Mouse (Mus musculus) heart, postnatal 10 days (tissue): ENCODE measurements around the gene Orai1. TPM values are rescaled to one million over a fixed set of nuclear protein-coding genes. Genes with fewer than 3 reads are reported as not detected.
"Not testable (repeated sequence)": the region's sequence is repeated elsewhere in the genome, so short reads cannot be mapped to it uniquely, and the experiment has no call there.

Experiments used
- DNase-seq, 2 experiments: peaks; one replicate each; pipeline ENCODE4 v3.0.0; 2021
- intact Hi-C: fragments of 180-260 bp; cut with DNase I; formaldehyde crosslinking; loops from one replicate; pipeline ENCODE4 v1.15.1; 2025
- total RNA-seq, 2 experiments: library from RNA; stranded (reverse); gene quantifications; 2 replicates each; pipeline ENCODE4 v1.2.3; 2021

The Orai1 gene
- total RNA-seq, 2 experiments from 2014 or later = 18.7 to 20.2 TPM

- peak; percentile 53 to 60 for DNase-seq
- intact Hi-C loops = no loop called here
Measured at GRCm38 (mm10) chr5:123060706-123061401, 46.0 kb downstream of the Orai1 start.

- DNase-seq, intact Hi-C loops: not testable (repeated sequence)
Measured at GRCm38 (mm10) chr5:123061402-123061749, 46.5 kb downstream of the Orai1 start.

DNA sequence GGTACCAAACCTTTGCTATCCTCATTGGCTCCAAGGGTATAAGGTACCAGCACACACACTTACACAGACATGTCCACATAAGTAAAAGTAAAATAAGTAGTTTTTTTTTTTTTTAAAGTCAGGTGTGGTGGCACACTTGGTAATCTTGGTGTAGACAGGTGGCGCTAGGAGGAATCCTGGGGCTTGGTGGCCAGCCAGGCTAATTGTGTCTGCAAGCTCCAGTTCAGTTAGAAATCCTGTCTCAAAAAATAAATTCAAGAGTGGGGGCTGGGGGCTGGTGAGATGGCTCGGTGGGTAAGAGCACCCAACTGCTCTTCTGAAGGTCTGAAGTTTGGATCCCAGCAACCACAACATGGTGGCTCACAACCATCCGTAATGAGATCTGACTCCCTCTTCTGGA is 48.3 kb downstream of the Orai1 start:
- intact Hi-C loops = no loop called here
- DNase-seq = no peak

GRCm38 (mm10) chr5:123064207-123064606 is 49.3 kb downstream of the Orai1 start:
- intact Hi-C loops = loop anchor here (1.0 kb wide), 3 partner anchors 69 to 107 kb away; no protein-coding TSS in a partner anchor
- DNase-seq = peak; percentile 77 to 85

DNA sequence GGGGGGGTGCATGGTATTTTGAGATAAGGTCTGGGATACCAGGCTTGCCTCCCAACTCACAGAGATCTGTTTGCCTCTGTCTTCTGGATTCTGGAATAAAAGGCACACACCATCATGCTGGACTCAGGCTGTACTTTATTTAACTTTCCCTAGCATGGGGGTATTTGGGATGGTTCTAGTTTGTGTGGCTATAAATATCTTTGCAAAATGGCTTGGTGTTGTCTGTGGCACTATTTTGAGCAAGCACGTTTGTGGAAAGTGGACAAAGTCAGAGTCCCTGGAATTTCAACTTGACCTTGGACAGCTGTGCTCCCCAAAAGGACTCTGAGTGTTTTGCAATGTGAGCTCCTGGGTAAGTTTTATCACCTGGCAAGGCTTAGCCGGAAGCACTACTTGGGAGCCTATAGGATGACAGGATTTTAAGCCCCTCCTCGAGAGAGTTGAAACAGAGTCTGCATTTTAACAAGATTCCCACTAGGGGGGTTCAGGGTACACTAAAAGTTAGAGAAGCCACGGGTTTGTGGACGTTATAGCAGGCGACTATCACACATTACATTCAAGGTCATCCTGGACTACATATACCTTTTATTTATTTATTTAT is 52.6 kb downstream of the Orai1 start:
- intact Hi-C loops = no loop called here
- peak; percentile 71 to 74 for DNase-seq

DNA sequence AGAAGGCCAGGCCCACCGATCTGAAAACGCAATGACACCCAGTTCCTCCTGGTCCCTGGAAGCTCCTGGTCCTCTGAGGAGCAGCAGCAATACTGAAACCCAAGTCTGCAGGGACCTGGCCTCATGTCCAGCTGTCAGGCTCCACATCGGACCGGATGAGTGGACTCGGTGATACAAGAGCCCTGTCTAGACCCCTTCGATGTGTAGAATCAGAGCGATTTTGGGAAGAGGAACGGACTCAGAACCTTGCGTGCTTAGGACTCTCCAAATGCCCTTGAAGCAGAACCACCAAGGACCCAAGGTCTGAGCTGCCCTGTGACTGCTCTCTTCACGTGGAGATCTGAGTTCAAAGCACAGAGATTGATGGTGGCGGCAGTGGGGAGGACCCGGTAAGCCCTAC is 53.2 kb downstream of the Orai1 start, which contains the start of gene Tmem120b:
Gene Tmem120b (plus strand): TSS at position 301 of the 400 bp plus-strand sequence.
- DNase-seq = no peak
- intact Hi-C loops = no loop called here

DNA sequence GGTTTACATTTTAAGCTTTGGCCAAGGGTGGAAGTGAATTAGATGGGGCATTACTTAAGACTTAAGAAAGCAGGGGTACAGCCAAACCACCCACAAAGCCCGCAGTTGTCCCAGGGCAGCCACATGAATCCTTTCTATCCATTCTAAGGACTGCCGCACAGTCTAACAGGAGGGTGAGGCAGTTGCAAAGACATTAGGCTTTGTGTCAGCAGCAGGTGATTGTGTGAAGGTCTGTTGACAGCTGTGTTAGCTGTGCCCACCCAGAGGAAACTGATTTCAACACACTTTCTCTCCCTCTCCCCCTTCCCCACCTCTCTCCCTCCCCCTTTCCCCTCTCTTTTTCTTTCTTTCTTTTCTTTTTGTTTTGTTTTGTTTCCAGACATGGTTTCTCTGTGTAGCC is 53.8 kb downstream of the Orai1 start:
- no peak for DNase-seq
- intact Hi-C loops = no loop called here

GRCm38 (mm10) chr5:123075576-123076418 is 60.9 kb downstream of the Orai1 start:
- DNase-seq = peak; percentile 94 to 95
- intact Hi-C loops = no loop called here

- peak; percentile 39 to 41 for DNase-seq
- intact Hi-C loops = no loop called here
Measured at GRCm38 (mm10) chr5:123076419-123077281, 61.8 kb downstream of the Orai1 start.

- DNase-seq = no peak
- intact Hi-C loops = no loop called here
Measured at GRCm38 (mm10) chr5:123079568-123079967, 64.7 kb downstream of the Orai1 start.

DNA sequence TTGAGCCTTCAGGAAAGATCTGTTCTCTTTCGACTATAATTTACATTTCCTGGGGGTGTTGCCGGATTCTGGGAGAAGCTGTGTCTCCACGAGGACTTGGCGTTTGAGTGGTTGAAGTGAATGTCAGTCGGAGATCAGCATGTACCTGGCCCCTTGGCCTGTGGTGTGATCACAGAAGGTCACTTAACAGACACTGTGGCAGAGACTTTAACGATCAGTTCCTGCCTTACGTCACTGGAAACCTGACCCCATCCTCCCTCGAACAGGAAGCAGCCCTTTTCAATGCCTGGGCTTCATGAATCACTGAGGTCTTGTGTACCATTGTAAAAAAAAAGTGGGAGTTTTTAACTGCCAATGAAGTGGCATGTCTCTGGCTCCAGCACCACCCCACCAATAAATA is 65.2 kb downstream of the Orai1 start:
- intact Hi-C loops = no loop called here
- no peak for DNase-seq

Other genes starting within 250 kb of the Orai1 start
- gene Camkk2, start 235.7 kb upstream of the Orai1 start, total RNA-seq = 10 to 100 TPM; 15.6 to 16.5 TPM
- gene Anapc5, start 193.7 kb upstream of the Orai1 start, total RNA-seq = 100 to 1,000 TPM; 215 to 217 TPM
- 10 to 100 TPM; 26.8 to 32.9 TPM for gene Rnf34, start 165.0 kb upstream of the Orai1 start, total RNA-seq
- 10 to 100 TPM; 23.1 to 23.3 TPM for gene Kdm2b, start 25.3 kb upstream of the Orai1 start, total RNA-seq
- gene Morn3, start 31.9 kb downstream of the Orai1 start, total RNA-seq = not detected
- 10 to 100 TPM; 11.1 to 11.7 TPM for gene Tmem120b, start 53.3 kb downstream of the Orai1 start, total RNA-seq
- gene Rhof, start 117.6 kb downstream of the Orai1 start, total RNA-seq = under 1 TPM; 0.64 to 0.77 TPM
- 10 to 100 TPM; 19.6 to 22.1 TPM for gene Setd1b, start 127.1 kb downstream of the Orai1 start, total RNA-seq
- 10 to 100 TPM; 20.5 to 24.6 TPM for gene Psmd9, start 154.3 kb downstream of the Orai1 start, total RNA-seq
- gene Hpd, start 167.7 kb downstream of the Orai1 start, total RNA-seq = not detected
- gene Wdr66, start 237.0 kb downstream of the Orai1 start, total RNA-seq = 1 to 10 TPM; 1.5 to 1.7 TPM